Mouse (Mus musculus): Measurements from ENCODE around the gene Mymx.

- TF ChIP-seq POLR2A (IDR thresholded peaks at IDR 0.05; ENCODE audit: control insufficient read depth, extremely low read depth, insufficient read depth, low read length, poor library complexity) (no peak), CTCF (IDR thresholded peaks at IDR 0.05; ENCODE audit: borderline replicate concordance, control insufficient read depth, extremely low read depth, insufficient read depth, low read length, poor library complexity) (no peak)
These were observed 50.6 kb downstream of the Mymx start for GRCm38 (mm10) chr17:45551249-45551796.
